Mouse (Mus musculus): ENCODE measurements around the gene Gm7030.
"Not testable (repeated sequence)": the region's sequence is repeated elsewhere in the genome, so short reads cannot be mapped to it uniquely, and the experiment has no call there.

The Gm7030 gene

DNA sequence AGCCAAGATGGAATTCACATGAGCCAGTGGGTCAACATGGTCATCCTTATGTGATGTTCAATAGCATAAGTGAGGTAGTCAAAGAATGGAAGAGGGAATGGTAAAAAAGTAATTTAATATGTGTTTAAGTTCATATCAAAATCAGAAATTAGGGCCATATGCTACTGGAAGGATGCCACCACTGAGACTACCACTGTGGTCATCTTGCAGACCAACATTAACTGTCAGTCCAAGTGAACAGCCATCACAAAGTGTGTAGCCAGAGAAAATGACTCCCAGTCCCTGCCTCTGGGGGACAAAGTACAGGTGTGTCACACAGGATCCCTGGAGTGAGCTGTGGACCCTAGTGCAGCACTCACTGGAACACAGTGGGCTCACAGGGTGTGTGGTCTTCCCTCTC lies 47.3 kb downstream of the Gm7030 start:
- DNase-seq = not testable (repeated sequence)

DNA sequence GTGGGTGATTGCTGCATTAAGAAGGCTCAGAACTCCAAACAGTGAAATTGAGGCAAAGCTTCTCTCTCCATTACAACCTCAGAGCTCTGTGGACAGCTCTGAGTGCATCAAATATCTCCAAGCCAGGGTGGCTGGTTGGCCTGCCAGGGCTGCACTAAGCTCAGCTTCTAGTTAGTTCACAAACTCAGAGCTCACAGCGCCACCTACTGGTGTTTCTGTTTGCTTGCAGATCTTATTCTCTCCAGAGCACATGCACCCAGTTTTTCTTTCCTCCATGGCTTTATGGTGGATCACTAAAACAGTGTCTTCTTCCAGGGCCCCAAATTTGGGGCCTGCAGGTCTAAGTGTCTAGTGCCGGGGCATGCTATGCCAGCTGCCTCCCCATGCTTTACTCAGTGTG lies 68.4 kb downstream of the Gm7030 start:
- peak; percentile 74 to 76 for DNase-seq

All from cerebellum, adult 18-20 months (tissue).